Mouse (Mus musculus): Measurements from ENCODE around the gene Rassf6.

- TF ChIP-seq POLR2A (IDR thresholded peaks at IDR 0.05; ENCODE audit: low read depth, low read length) (no peak), CTCF (IDR thresholded peaks at IDR 0.05; ENCODE audit: borderline replicate concordance, insufficient read depth, low read length) (no peak)
Observed at GRCm38 (mm10) chr5:90621726-90622125, 18.7 kb downstream of the Rassf6 start.
